Mouse (Mus musculus): ENCODE results near the gene Vmac.

- TF ChIP-seq CTCF (IDR thresholded peaks at IDR 0.05; ENCODE audit: low read depth) (no peak), EP300 (optimal IDR thresholded peaks at IDR 0.05) (no peak)
Measured at GRCm38 (mm10) chr17:56688689-56689088, 29.1 kb downstream of the Vmac start.

All from stomach, postnatal 0 days (tissue).